Mouse (Mus musculus) spleen, postnatal 4 days (tissue): ENCODE results near the gene Os9.

Experiments used
- DNase-seq, 2 experiments: peaks; one replicate each; pipeline ENCODE4 v3.0.0; 2022; ENCODE audit warnings: low spot score in 2 of 2

Os9 gene

DNA sequence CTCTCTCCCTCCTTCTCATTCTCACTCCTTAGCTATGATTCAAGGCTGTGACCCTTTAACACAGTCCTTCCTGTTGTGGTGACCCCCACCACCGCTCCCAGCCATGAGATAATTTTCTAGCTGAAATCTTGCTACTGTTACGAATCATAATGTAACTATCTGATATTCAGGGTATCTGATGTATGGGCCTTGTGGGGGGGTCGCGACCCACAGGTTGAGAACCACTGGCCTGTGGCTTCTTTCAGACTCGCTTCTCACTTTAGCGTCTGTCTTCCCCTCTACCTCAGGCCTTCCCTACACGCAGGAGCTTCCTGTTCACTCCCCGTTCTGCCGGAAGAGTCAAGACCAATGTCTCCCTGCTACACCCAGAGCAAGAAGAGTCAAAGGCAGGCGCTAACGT, 2.5 kb downstream of the Os9 start:
- no peak for DNase-seq

DNA sequence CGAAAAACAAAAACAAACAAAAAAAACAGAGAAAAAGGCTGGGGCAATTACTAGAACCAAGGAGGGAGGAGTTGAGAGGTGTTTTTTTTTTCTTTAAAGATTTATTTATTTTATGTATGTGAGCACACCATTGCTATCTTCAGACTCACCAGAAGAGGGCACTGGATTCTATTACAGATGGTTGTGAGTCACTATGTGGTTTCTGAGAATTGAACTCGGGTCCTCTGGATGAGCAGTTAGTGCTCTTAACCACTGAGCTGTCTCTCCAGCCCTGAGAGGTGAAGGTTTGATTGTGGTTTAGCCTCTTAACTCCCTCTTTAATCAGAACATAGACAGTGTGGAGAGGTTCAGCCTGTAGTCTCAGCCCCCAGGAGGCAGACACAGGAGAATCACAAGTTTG, 5.9 kb downstream of the Os9 start:
- no peak for DNase-seq

DNA sequence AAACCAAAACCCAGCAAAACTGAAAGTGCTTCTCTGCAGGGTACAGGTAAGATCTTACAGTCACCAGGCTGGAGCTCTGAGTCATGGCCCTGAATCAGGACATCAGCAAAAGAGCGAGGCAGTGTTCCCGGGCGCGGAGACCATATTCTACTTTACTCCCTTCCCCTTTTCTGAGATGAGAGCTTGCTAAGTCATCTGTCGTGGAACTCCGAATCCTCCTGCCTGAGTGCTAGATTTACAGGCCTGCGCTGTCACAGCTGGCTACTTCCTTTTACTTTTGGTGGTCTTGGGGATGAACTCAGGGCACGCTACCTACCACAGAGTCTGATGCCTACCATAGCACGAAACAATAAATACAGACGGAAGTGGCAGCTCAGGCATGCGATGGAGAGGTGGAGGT, 6.5 kb downstream of the Os9 start:
- no peak for DNase-seq

DNA sequence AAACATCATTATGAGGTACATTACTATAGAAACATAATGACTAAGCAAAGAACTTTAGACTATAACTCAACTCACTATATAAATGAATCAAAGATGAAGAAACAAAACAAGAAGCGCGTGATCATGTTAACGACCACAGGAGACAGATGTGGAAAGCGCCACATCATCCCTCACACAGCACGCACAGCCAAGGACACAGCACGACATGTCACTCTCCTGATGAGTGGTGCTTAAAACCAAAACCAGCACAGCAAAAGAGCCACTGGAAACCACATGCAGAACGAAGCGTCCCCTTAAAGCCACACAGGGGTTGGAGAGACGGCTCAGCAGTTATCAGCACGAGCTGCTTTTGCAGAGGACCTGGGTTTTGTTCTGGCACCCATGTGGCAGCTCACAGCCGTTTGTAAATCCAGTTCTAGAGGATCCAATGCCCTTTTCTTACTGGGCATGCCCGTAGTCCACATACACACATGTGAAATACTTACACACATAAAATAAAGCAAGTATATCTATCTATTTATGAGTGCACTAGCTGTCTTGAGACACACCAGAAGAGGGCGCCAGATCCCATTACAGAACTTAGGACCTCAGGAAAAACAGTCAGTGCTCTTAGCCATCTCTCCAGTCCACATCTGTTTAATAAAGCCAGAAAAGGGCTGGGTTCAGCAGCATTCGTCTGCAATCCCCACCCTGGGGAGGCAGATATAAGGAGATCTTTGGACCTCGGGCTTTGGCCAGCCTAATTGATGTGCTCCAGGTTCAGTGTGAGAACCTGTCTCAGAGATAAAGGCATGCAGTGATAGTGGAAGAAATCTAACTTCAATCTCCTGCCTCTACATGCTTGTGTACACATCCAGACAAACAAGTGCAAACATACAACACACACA, 9.7 kb downstream of the Os9 start:
- DNase-seq, result no peak

DNA sequence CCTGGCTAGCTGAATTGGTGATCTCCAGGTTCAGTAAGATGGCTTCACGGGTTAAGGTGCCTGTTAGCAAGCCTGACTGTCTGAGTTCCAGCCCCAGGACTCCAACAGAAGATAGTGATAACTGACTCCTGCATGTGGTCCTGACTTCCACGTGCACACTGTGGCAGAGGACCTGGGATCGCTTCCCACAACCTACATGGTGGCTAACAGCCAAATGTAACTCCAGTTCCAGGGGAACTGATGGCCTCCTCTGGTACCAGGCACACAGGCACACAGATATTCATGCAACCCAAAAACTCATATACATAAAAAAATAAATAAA, 12.7 kb downstream of the Os9 start:
- no peak for DNase-seq

DNA sequence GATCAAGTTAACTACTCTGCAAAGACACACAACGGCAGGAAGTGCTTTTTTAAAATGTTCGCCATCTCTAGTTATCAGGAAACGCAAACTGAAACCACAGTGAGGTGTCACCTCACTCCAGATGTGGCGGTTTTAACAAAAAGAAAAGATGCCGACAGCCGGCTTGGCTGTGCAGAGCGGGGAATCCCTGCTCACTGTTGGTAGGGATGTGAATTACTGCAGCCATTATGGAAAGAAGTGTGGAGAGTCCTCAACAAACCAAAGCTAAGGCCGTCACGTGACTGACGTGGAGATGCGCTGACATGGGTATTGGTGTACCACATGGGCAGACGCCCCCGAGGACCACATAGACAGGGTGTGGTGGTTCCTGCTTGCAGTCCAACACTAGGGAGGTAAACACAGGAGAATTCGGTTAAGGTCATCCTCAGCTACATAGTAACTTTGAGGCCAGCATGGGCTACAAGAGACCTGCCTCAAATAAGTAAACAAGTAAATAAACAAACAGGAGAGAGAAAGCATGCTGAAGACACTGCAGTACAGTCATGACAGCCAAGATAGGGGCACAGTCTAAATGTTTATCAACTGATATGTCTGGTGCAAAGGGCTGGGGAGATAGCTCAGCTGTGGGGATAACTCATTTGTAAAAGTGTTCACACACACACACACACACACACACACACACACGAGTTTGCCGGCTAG, 13.2 kb downstream of the Os9 start:
- DNase-seq, result no peak

DNA sequence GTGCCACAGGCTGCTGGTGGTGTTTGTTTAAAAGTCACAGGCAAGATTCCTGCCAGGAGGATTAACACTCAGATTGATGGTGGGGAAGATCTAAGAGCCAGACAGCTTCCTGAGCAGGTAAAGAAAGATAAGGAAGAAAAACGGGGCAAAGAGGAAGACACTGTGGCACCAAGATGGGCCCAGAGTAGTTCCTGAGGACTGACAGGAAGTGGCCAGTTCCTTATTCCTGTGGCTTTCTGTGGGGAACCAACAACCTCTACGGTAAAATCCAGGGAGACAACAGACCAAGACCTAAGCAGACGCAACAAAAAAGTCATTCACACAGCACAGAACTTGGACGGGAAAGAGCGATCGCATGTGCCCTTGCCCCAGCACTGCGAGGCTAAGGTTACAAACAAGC, 17.3 kb downstream of the Os9 start:
- no peak for DNase-seq

DNA sequence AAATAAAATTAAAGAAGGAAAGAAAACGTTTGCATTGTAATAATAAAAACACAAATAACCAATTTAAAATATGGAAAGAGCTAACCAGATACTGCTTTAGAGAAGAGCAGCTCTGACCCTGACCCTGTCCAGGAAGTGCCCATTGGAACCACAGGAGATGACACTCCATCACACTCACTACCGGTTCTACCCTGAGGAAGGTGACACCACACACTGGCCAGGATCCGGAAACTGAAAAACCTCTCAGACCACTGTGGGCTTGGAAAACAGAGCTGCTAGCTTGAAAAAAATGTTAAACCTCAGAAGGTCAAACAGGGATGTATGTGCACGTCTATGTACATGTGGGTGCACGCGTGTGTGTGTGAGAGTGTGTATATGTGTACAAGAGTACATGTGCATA, 19.8 kb downstream of the Os9 start:
- DNase-seq, result no peak

DNA sequence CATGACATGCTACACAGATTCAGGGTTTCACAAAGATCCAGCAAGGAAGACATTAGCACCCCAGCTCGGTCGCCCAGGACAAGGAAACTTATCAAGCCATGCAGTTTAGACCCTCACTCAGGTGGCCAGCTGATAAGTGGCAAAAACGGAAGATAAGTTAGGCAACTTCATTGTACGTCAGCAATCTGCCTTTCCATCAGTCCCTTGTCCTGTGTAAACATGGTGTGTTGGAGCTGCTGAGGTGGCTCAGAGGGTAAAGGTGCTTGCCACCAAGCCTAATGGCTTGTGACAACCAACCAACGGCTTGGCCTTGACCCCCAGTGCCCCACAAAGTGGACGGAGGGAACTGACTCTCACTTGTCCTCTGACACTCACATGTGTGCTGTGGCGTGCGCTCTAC, 20.5 kb downstream of the Os9 start:
- DNase-seq, result no peak

DNA sequence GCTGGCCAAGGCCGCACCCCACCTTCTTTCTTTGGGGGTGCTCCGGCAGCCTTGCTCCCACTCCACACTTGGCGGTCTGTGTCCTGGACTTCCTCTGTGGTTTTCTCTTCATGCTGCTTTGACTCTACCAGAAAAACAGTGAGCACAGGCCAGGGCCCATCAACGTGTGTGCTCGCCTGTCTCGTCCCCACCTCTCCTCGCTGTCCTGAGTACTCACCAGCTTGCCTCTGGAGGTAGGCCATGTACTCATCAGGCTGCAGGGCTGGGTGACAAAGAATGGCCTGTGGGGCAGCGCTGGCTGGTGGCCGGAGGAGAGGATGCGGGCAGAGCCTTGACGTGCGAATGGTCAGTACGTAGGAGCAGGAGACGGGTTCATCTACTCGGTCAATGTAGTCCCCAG, 21.1 kb downstream of the Os9 start:
- no peak for DNase-seq

DNA sequence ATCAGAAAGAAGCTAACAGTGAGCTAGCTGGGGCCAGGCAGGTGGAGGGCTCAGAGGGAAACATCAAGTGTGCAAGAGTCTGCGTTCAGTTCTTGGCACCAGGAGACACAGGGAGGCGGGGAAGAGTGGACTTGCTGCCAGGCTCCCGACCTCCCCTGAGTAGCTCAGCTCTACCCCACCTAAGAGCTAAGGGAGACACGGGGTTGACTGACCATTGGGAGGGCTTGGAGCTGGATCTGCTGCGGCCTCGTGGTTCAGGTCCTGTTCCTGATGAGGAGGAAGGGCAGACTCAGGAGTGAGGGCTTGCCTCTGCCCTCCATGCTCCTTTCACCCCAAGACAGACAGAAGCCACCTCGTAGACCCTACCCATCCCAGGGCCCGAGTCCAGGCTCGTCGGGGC, 21.7 kb downstream of the Os9 start:
- DNase-seq, result no peak

DNA sequence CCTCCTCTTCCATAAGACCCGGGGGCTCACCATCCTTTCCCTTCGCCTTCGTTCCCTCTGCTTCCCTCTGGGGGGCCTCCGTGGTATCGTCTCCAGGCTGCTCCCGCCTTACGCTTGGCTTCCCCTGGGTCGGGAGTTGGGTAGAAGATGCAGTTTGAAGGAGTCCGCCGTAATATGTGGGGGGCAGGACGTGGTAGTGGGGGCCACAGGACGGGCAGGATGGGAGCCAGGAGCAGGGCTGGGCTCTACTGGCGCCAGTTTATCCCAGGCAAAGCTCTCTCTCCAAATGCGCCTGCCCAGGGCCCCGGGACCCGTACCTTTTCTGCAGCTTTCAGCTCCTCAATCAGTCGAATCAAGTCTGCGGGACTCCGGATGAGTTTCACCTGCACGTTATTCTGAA, 22.4 kb downstream of the Os9 start:
- DNase-seq, result no peak

DNA sequence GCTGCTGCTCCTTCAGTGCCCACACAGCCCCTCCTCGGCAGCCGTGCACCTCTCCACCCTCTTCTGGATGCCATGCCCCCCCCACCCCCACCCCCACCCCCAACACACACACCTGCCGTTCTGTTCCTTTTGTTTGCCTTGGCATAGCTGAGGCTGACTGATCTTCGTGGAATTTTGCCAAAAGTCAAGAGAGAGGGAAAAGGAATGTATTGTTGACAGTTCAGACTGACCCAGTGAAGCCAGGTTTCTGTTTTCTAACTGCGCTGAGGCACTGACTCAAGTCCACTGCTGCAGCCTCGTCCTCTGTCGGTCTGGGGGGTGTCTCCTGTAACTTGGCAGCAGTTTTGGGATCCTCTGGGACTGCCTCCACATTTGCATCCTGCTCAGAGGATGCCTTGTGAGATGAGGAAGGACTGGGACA, 26.5 kb downstream of the Os9 start:
- DNase-seq, result no peak

DNA sequence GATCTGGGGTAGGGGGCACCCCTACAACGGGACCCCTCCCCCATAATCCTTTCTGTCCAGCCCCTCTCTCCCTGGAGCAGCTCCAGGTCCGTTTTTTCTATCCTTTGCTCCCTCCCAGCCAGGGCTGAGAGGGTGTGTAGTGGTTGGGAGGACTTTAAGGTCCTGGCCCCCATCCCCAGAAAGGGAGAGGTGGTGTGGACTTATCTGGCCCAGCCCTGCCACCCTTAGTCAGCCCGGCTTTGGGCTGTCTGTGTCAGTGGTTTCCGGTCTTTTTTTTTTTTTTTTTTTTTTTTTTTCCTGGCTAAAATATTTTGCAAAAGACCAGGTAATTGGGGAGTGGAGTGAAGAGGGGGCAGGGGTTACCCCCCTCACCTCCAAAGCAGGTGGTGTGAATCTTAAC, 28.2 kb downstream of the Os9 start:
- peak in 1 of 2 experiments; percentile 57 for DNase-seq

DNA sequence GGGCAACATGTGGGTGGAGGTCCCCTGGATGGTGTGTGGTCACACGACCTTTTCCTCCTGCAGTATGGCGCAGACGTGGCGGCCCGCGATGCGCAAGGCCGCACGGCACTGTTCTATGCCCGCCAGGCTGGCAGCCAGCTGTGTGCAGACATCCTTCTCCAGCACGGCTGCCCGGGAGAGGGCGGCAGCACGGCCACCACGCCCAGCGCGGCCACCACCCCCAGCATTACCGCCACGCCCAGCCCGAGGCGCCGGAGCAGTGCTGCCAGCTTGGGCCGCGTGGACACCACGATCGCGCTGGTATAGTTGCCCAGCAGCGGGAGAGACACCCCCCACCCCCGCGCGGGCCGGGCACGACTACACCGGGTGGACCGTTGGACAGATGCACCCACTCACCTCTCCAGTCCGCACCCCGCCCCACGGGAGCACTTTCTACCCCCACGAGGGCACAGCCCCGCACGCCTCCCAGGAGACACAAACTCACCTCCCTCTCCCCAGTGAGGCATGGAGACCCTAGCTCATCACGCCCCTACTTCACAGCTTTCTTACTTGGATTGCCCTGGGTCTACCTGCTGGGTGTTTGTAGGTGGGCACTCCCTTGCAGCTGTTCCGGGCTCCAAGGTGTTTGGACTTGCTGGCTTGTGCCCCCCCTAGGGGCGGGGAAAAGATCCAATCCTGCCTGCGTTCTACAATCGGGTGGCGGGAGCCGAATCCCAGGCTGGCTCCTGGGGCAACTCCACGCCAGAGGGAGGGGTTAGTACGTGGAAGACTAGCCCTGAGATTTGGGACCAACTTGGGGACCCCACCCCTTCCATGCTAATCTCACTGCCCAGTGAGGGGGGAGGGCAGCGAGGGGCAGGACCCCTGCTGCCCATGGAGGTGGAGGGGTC, 29.2 kb downstream of the Os9 start:
- DNase-seq, result peak in 1 of 2 experiments; percentile 67

DNA sequence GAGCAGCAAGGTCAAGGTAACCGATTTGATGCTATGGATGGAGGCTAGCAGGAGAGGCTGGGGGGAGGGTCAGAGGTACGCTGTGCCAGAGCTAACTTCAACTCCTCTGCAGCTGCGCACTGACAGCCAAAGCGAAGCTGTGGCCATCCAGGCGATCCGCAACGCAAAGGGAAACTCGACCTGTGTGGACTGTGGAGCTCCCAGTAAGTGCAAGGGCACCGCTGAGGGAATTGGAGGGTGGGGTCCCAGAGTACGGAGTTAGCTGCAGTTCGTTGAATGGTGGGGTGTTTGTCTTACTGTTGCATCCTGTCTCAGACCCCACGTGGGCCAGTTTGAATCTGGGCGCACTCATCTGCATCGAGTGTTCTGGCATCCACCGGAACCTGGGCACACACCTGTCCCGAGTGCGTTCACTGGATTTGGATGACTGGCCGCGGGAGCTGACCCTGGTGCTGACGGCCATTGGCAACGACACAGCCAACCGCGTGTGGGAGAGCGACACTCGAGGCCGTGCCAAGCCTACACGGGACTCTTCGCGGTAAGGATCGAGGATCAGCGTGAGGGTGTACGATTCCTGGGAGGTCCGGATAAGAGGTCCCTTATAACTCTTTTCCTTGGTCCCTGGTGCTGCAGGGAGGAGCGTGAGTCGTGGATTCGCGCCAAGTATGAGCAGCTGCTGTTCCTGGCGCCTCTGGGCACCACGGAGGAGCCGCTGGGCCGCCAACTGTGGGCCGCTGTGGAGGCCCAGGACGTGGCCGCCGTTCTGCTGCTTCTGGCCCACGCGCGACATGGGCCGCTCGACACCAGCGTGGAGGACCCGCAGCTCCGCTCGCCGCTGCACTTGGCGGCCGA, 30.1 kb downstream of the Os9 start:
- DNase-seq, result peak in 1 of 2 experiments; percentile 61

DNA sequence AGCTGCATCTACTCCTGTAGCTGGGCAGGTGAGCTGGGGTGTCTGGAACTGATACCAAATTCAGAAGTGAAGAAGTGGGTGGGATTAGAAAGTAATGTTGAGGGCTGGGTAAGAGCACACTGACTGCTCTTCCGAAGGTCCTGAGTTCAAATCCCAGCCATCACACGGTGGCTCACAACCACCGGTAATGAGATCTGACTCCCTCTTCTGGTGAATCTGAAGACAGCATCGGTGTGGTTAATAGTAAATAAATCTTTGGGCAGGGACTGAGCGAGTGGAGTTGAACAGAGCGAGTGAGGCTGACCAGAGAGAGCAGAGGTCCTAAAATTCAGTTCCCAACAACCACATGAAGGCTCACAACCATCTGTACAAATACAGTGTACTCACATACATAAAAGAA, 35.3 kb downstream of the Os9 start:
- no peak for DNase-seq

DNA sequence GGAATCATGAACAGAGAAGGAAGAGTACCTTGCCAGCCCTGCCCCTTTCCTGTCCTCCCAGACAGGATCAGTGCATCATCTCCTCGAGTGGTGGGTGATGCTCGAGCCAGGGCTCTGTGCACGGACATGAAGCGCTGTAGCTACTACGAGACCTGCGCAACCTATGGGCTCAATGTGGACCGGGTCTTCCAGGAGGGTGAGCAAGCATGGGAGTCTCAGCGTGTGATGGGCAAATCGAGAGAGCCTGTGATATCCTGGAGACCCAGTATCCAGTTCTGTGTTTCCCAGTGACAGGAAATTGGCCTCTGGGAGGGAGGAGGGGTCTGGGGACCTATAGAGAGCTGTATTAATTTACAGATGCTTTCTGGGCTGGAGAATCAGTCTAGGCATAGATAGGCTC, 35.9 kb downstream of the Os9 start:
- peak in 1 of 2 experiments; percentile 57 for DNase-seq

DNA sequence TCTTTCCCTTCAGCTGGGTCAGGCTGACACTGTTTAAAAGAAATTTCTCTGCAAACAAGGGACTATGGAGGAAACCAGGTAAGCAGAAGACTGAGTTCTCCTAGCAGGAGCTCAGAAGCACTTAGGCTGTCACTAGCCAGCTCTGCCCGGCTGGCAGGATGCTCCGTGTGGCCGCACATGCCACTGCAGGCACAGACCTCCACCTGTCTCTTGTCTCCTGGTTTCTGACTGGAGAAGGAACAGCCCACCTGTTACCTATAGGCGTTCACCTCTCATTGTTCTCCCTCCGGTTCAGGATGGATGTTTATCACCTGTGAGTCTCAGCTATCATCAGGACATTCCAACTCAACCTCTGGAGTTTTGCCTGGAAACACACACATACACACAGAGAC, 37.0 kb downstream of the Os9 start:
- DNase-seq, result no peak

DNA sequence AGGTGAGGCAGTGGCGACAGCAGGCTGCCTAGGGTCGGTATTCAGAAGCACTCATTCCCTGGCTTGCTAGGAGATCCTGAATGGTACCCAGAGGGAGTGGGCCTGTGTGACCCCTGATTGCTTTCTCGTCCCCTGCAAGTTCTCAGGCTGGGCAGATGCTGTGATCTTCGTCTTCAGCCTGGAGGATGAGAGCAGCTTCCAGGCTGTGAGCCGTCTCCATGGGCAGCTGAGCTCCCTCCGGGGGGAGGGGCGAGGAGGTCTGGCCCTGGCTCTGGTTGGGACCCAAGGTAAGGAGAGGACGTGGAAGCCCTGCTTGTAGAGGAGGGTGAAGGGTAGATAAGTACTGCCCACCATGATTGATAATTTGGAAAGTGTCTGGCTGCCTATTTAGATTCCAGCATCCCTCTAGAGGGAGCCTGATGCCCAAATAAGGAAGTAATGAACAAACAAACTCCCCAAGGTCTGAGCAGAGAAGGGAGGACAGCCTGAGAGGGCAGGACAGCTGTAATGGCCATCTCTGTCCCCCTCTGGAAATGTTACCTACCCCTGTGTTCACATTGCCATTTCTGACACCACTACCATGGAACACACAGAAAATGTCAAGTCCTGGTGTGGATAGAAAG, 37.5 kb downstream of the Os9 start:
- DNase-seq, result no peak

DNA sequence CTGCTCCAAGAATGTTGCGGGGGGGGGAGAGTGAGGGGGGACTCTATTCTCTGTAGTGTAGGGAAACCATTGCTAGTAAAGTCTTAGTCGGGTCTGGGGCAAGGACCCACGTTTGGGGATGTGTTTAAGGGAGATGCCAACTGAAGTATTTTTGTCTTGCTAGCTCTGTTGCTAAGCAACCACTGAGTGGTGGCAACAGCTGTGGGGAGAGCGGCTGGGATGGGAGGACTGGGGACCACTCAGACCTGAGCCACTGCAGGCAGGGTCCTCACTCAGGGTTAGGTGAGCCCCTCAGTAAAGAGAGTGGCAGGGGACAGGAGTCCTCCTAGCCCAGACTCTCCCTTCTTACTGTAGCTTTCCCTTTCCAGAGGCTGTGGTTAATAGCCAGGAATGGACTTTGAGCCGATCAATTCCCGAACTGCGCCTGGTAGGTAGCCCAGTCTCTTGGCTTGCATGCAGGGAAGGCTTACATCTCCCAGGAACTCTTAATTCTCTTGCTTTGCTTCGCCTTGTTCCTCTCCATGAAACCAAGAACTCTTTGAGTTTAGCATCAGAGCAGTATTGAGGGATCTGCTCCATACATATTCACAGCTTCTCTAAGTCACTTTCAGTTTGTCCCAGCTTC, 38.8 kb downstream of the Os9 start:
- no peak for DNase-seq
